Mouse (Mus musculus) liver, postnatal 0 days (tissue): Measurements from ENCODE around the gene Fpr1. TPM values are rescaled to one million over a fixed set of nuclear protein-coding genes. Genes with fewer than 3 reads are reported as not detected.
"Not testable (repeated sequence)": the region's sequence is repeated elsewhere in the genome, so short reads cannot be mapped to it uniquely, and the experiment has no call there.

Source experiments
- ATAC-seq: fragments of 200-750 bp; cut with Nextera tagmentation; 2 replicates; pipeline ENCODE4 v1.8.0; 2017; ENCODE audit warnings: mild to moderate bottlenecking, moderate library complexity
- DNase-seq: peaks from one replicate; pipeline ENCODE4 v3.0.0-alpha.2; 2016
- H3K27ac ChIP-seq: fragments of 300-500 bp; sonication (generic); 2 replicates; pipeline ENCODE4 v1.5.1; 2014; ENCODE audit warnings: antibody characterized with exemption, moderate library complexity, mild to moderate bottlenecking, low read depth
- H3K27me3 ChIP-seq: fragments of 300-500 bp; sonication (generic); 2 replicates; pipeline ENCODE4 v1.6.1; 2014; ENCODE audit warnings: low read length, control low read depth, mixed read lengths; ENCODE audit not compliant: insufficient read depth
- H3K36me3 ChIP-seq: fragments of 300-500 bp; sonication (generic); replicated peaks from 2 replicates; pipeline ENCODE4 v1.6.1; 2014; ENCODE audit warnings: mild to moderate bottlenecking, control low read depth, low read length, moderate library complexity, mixed read lengths; ENCODE audit not compliant: insufficient read depth
- H3K4me1 ChIP-seq: fragments of 300-500 bp; sonication (generic); 2 replicates; pipeline ENCODE4 v1.6.1; 2014; ENCODE audit warnings: antibody characterized with exemption, mild to moderate bottlenecking, control low read depth; ENCODE audit not compliant: insufficient read depth
- H3K4me2 ChIP-seq: fragments of 300-500 bp; sonication (generic); 2 replicates; pipeline ENCODE4 v1.6.1; 2014; ENCODE audit warnings: low read depth, mild to moderate bottlenecking, low read length, moderate library complexity, mixed read lengths
- H3K4me3 ChIP-seq: fragments of 300-500 bp; sonication (generic); 2 replicates; pipeline ENCODE4 v1.5.1; 2014; ENCODE audit warnings: low read depth, low read length
- H3K9ac ChIP-seq: fragments of 300-500 bp; sonication (generic); replicated peaks from 2 replicates; pipeline ENCODE4 v1.6.1; 2014; ENCODE audit warnings: mild to moderate bottlenecking, moderate library complexity
- H3K9me3 ChIP-seq: fragments of 300-500 bp; sonication (generic); 2 replicates; pipeline ENCODE4 v1.6.1; 2016; ENCODE audit warnings: mild to moderate bottlenecking, control low read depth, low read length, mixed read lengths
- CTCF ChIP-seq: sonication (generic); IDR thresholded peaks from 2 replicates; pipeline ENCODE4 v1.5.1; 2016; ENCODE audit warnings: antibody characterized with exemption, low read depth
- EP300 ChIP-seq: IDR thresholded peaks from 2 replicates; pipeline ENCODE4 v1.6.1; 2016; ENCODE audit warnings: antibody characterized with exemption, low read depth, mild to moderate bottlenecking
- WGBS: fragments of 180-500 bp; shearing (Covaris S2); extraction: QIAGEN DNeasy Blood & Tissue Kit; methylation state at CpG from one replicate; pipeline ENCODE4 v1.1.7; 2014; ENCODE audit not compliant: insufficient replicate concordance; 5-methylcytosine and 5-hydroxymethylcytosine counted together
- polyA plus RNA-seq: library from polyadenylated mRNA; unstranded; fragments of >200 nt; fragmentation: Nextera tagmentation; extraction: Ambion mirVana; gene quantifications from 2 replicates; pipeline ENCODE4 v1.2.1, GENCODE M21; 2015

Gene Fpr1
- polyA plus RNA-seq, 1 experiment from 2014 or later, result 13.7 TPM

DNA sequence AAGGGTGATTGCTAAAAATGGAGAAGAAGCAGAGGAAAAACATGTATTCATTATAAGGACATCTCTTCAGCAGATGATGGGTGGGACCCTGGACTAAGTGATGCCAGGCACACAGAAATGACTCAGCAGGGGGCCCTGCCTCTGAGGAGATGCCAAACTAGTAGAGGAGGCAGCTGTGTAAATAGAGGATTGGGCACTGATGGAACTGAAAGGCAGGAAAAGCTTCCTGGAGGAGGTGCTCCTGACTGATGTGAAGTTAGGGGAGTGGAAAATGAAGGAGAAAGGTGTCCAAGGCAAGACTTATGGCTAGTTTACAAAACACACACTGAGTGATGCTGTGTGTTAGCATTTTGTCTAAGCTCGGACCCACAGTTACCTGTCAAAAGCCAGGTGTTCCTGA, 26.3 kb downstream of the Fpr1 start:
- Histone ChIP-seq H3K9ac (no peak overlapping the region), H3K4me2 (no peak overlapping the region)
- 56% methylated on average over 1 of the region's 1 CpGs for WGBS

DNA sequence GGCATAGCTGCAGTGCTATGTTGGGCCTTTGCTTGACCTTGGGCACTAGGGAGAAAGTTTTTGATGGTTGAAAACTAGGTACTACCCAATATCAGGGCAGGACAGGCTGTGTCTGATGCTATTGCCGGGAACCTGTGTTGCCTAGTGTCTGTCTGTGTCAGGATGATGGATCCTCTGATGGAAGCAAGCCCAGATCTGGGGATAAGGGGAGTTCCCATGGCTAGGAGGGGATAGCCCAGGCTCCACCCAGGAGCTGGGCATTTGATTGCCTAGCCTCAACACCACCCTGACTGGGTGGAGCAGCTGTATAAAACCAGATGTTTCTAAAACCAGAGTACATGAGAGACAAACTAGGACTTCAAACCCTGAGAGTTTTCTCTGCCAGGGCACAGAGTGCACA, 27.1 kb downstream of the Fpr1 start:
- no peaks in the 10 kb centered on the region for H3K36me3 ChIP-seq
- H3K4me3 ChIP-seq, result no peak overlapping the region
- H3K4me2 ChIP-seq, result no peak overlapping the region
- H3K4me1 ChIP-seq, result no peaks in the 10 kb centered on the region
- no peak overlapping the region for H3K27ac ChIP-seq
- no peaks in the 10 kb centered on the region for H3K27me3 ChIP-seq
- no peaks in the 10 kb centered on the region for H3K9me3 ChIP-seq
- ATAC-seq, result no peak
- no peak overlapping the region for H3K9ac ChIP-seq
- DNase-seq, result no peak
- TF ChIP-seq CTCF (no peak), EP300 (no peak)
- WGBS, result 65% methylated on average over 1 of the region's 1 CpGs

More for the DNA sequence above, 26.3 kb downstream of the Fpr1 start:
- H3K36me3 ChIP-seq, result no peaks in the 10 kb centered on the region
- no peak overlapping the region for H3K27ac ChIP-seq
- H3K4me3 ChIP-seq, result no peak overlapping the region
- no peak for DNase-seq
- H3K27me3 ChIP-seq, result no peaks in the 10 kb centered on the region
- no peak for ATAC-seq
- TF ChIP-seq EP300 (no peak), CTCF (no peak)
- H3K9me3 ChIP-seq, result no peaks in the 10 kb centered on the region
- no peaks in the 10 kb centered on the region for H3K4me1 ChIP-seq

DNA sequence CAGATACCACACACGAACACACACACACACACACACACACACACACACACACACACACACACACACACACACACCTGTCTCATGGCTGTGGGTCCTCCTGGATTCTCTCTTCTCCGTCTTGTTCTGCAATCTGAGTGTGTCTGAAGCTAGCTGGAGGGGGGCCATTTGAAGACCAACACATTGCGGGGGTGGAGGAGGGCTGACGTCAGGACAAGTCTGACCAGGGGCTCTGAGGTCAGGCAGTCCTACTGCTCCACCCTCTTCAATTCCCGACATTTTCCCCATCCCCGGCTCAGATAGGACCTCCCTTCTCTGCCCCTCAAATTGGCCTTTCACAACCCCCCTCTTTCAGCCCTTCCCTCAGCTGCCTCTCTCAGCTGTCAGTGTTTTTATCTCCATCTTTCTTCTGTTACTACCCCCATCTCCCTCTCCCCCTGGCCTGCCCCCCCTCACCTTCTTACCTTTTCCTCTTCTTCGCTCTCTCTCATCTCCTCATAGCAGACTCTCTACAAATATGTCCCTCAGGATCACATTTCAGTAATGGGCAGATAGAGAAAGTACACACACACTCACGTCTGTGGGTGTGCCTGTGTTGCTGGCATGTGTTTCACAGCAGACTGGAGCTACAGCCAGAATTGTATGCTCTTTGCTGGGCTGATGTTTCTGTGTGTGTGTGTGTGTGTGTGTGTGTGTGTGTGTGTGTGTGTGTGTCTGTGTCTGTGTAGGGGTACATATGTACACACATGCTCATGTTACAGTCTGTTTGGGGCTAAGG, 28.5 kb downstream of the Fpr1 start, which contains the start of gene Has1:
TSS of gene Has1 (minus strand) at position 142 of the 775 bp plus-strand sequence.
- Histone ChIP-seq H3K36me3 (no peaks in the 10 kb centered on the region), H3K27me3 (peaks cover 8% of the 10 kb centered on the region; the same call in 1 of the 2 replicates), H3K4me2 (no peak within 1 kb of the TSS), H3K4me3 (no peak within 1 kb of the TSS), H3K9ac (no peak within 1 kb of the TSS), H3K9me3 (no peaks in the 10 kb centered on the region), H3K4me1 (no peaks in the 10 kb centered on the region), H3K27ac (no peak within 1 kb of the TSS)
- no peak for ATAC-seq
- TF ChIP-seq CTCF, result no peak
- TF ChIP-seq EP300, result no peak
- no peak for DNase-seq
- 49% methylated on average over 8 of the region's 8 CpGs for WGBS

- WGBS, result 19% methylated on average over 55 of the region's 55 CpGs
- Histone ChIP-seq H3K9me3 (no peaks in the 10 kb centered on the region), H3K4me1 (no peaks in the 10 kb centered on the region), H3K4me2 (no peak overlapping the region), H3K4me3 (no peak overlapping the region), H3K36me3 (no peaks in the 10 kb centered on the region), H3K27ac (no peak overlapping the region), H3K9ac (no peak overlapping the region), H3K27me3 (peaks cover 23% of the 10 kb centered on the region; the same call in 1 of the 2 replicates)
- DNase-seq (no peak), ATAC-seq (no peak)
- TF ChIP-seq CTCF (no peak), EP300 (no peak)
Measured at GRCm38 (mm10) chr17:17849906-17850712, 33.6 kb downstream of the Fpr1 start.

GRCm38 (mm10) chr17:17848988-17849387, 34.8 kb downstream of the Fpr1 start:
- Histone ChIP-seq H3K4me2 (no peak overlapping the region), H3K36me3 (no peaks in the 10 kb centered on the region), H3K4me1 (no peaks in the 10 kb centered on the region), H3K27ac (no peak overlapping the region), H3K9me3 (no peaks in the 10 kb centered on the region), H3K27me3 (peaks cover 23% of the 10 kb centered on the region; the same call in 1 of the 2 replicates), H3K9ac (no peak overlapping the region), H3K4me3 (no peak overlapping the region)
- ATAC-seq (no peak), DNase-seq (no peak)
- TF ChIP-seq EP300 (no peak), CTCF (no peak)
- WGBS, result 33% methylated on average over 2 of the region's 2 CpGs

DNA sequence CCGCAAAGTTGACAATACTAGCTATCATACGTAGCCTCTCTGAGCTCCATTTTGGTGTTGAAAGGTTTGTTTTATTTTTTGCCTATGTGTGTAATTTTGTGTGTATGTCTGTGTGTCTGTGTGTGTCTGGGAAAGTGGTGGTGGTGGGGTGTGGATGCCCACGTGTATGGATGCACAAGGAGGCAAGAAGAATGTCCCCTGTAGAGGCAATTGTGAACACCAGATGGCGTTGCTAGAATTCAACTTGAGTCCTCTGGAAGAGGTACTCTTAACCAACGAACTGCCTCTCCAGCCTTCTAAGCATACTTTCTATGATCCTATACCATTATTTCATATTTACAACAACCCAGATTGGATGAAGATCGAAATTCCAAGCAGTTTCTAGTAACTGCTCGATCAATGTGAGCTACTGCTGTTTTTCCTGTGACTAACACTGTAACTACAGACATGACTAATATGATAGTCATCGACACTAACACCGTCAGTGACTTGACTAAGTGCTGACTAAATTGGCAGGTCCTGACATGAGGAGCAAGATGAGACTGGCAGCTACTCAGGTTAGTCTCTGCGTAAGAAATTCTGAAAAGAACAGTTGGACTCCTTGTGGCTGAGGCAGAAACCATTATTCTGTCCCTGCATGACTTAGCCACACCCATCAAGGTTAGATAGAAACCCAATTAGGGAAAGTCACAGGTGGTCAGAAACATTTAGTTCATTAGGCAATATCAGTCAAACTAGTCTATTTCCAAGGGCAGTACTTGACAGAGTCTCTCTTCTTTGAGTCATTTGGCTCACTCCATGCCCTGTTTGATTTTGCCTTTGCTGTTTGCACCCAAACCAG, 38.3 kb downstream of the Fpr1 start:
- 0 out of 2 replicates have a peak, but pooled peaks cover 2% of the 10 kb centered on the region for H3K36me3 ChIP-seq
- H3K4me2 ChIP-seq, result no peak overlapping the region
- no peak overlapping the region for H3K4me3 ChIP-seq
- DNase-seq, result no peak
- peaks cover 17% of the 10 kb centered on the region; the same call in 1 of the 2 replicates for H3K27me3 ChIP-seq
- no peaks in the 10 kb centered on the region for H3K9me3 ChIP-seq
- no peak overlapping the region for H3K27ac ChIP-seq
- peak; percentile 47 for TF ChIP-seq CTCF
- TF ChIP-seq EP300, result no peak
- H3K9ac ChIP-seq, result no peak overlapping the region
- 63% methylated on average over 10 of the region's 10 CpGs for WGBS
- no peak for ATAC-seq
- H3K4me1 ChIP-seq, result no peaks in the 10 kb centered on the region

DNA sequence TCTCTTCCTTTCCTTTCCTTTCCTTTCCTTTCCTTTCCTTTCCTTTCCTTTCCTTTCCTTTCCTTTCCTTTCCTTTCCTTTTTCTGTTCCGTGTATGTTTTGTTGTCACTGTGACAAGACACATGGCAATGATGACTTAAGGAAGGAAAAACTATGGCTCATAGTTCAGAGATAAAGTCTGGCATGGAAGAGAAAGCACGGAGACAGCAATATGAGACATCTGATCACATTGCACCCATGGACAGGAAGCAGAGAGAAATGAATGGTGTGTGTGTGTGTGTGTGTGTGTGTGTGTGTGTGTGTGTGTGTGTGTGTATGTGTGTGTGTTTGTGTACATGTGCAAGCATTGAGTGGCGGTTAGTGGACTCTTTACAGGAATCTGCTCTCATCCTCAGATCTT, 39.1 kb downstream of the Fpr1 start:
- H3K4me3 ChIP-seq, ATAC-seq, H3K36me3 ChIP-seq, H3K9me3 ChIP-seq, H3K9ac ChIP-seq, H3K4me2 ChIP-seq, H3K4me1 ChIP-seq, DNase-seq, H3K27me3 ChIP-seq, H3K27ac ChIP-seq: not testable (repeated sequence)
- 65% methylated on average over 3 of the region's 3 CpGs for WGBS
